Mouse (Mus musculus) heart, embryonic 13.5 days (tissue): ENCODE data around the gene Lrrc1. TPM values are rescaled to one million over a fixed set of nuclear protein-coding genes. Genes with fewer than 3 reads are reported as not detected.
A peak's percentile ranks its signal among the peaks of the same experiment; 100 is the strongest.
"Not testable (repeated sequence)": the region's sequence is repeated elsewhere in the genome, so short reads cannot be mapped to it uniquely, and the experiment has no call there.

Experiments
- ATAC-seq: fragments of 200-750 bp; cut with Nextera tagmentation; 2 replicates; pipeline ENCODE4 v1.8.0; 2017; ENCODE audit warnings: moderate TSS enrichment; ENCODE audit not compliant: insufficient number of reproducible peaks, low FRiP score, low TSS enrichment; ENCODE audit errors: extremely low read depth
- H3K27ac ChIP-seq: fragments of 300-500 bp; sonication (generic); replicated peaks from 2 replicates; pipeline ENCODE4 v1.5.1; 2015; ENCODE audit warnings: moderate library complexity, mild to moderate bottlenecking, inconsistent platforms
- H3K27me3 ChIP-seq: fragments of 300-500 bp; sonication (generic); replicated peaks from 2 replicates; pipeline ENCODE4 v1.6.1; 2015; ENCODE audit warnings: mild to moderate bottlenecking, inconsistent platforms
- H3K36me3 ChIP-seq: fragments of 300-500 bp; sonication (generic); 2 replicates; pipeline ENCODE4 v1.6.1; 2015; ENCODE audit warnings: mild to moderate bottlenecking, inconsistent platforms
- H3K4me1 ChIP-seq: fragments of 300-500 bp; sonication (generic); 2 replicates; pipeline ENCODE4 v1.6.1; 2015; ENCODE audit warnings: inconsistent platforms
- H3K4me2 ChIP-seq: fragments of 300-500 bp; sonication (generic); 2 replicates; pipeline ENCODE4 v1.6.1; 2015; ENCODE audit warnings: inconsistent platforms, mild to moderate bottlenecking, moderate library complexity
- H3K4me3 ChIP-seq: fragments of 300-500 bp; sonication (generic); 2 replicates; pipeline ENCODE4 v1.5.1; 2015; ENCODE audit warnings: moderate library complexity, mild to moderate bottlenecking, inconsistent platforms
- H3K9ac ChIP-seq: fragments of 300-500 bp; sonication (generic); 2 replicates; pipeline ENCODE4 v1.6.1; 2015; ENCODE audit warnings: inconsistent platforms, mild to moderate bottlenecking, moderate library complexity
- H3K9me3 ChIP-seq: fragments of 300-500 bp; sonication (generic); 2 replicates; pipeline ENCODE4 v1.6.1; 2016; ENCODE audit warnings: inconsistent platforms
- WGBS: fragments of 180-500 bp; shearing (Covaris S2); methylation state at CpG from one replicate; pipeline ENCODE4 v1.1.7; 2015; ENCODE audit warnings: mixed read lengths; 5-methylcytosine and 5-hydroxymethylcytosine counted together
- polyA plus RNA-seq: library from polyadenylated mRNA; unstranded; fragments of >200 nt; fragmentation: Nextera tagmentation; extraction: Ambion mirVana; gene quantifications from 2 replicates; pipeline ENCODE4 v1.2.1, GENCODE M21; 2015

Lrrc1 gene
- polyA plus RNA-seq, 1 experiment from 2014 or later = 12.6 TPM

GRCm38 (mm10) chr9:77574996-77575395, 30.3 kb upstream of the Lrrc1 start:
- H3K4me2 ChIP-seq, H3K27me3 ChIP-seq, H3K36me3 ChIP-seq, H3K9ac ChIP-seq, ATAC-seq, H3K4me3 ChIP-seq, H3K27ac ChIP-seq, H3K9me3 ChIP-seq: not testable (repeated sequence)
- 43% methylated on average over 4 of the region's 4 CpGs for WGBS
- H3K4me1 ChIP-seq = peaks cover 14% of the 10 kb centered on the region

- WGBS = 56% methylated on average over 4 of the region's 4 CpGs
These were observed 27.2 kb upstream of the Lrrc1 start for GRCm38 (mm10) chr9:77571851-77572250.

GRCm38 (mm10) chr9:77568789-77569506, 24.3 kb upstream of the Lrrc1 start:
- Histone ChIP-seq H3K9ac (no peak overlapping the region), H3K27me3 (no peaks in the 10 kb centered on the region), H3K36me3 (no peaks in the 10 kb centered on the region), H3K27ac (no peak overlapping the region), H3K4me3 (no peak overlapping the region), H3K4me2 (no peak overlapping the region), H3K9me3 (no peaks in the 10 kb centered on the region), H3K4me1 (peaks cover 9% of the 10 kb centered on the region)
- 49% methylated on average over 13 of the region's 13 CpGs for WGBS
- ATAC-seq = no peak

More at GRCm38 (mm10) chr9:77571851-77572250, 27.2 kb upstream of the Lrrc1 start:
- no peak overlapping the region for H3K9ac ChIP-seq
- H3K4me2 ChIP-seq = no peak overlapping the region
- no peak for ATAC-seq
- no peaks in the 10 kb centered on the region for H3K36me3 ChIP-seq
- H3K27ac ChIP-seq = no peak overlapping the region
- H3K27me3 ChIP-seq = no peaks in the 10 kb centered on the region
- H3K9me3 ChIP-seq = no peaks in the 10 kb centered on the region
- peaks cover 9% of the 10 kb centered on the region for H3K4me1 ChIP-seq
- no peak overlapping the region for H3K4me3 ChIP-seq

- no peaks in the 10 kb centered on the region for H3K36me3 ChIP-seq
- H3K4me2 ChIP-seq = no peak overlapping the region
- ATAC-seq = no peak
- no peak overlapping the region for H3K27ac ChIP-seq
- no peaks in the 10 kb centered on the region for H3K27me3 ChIP-seq
- H3K9me3 ChIP-seq = peaks cover 14% of the 10 kb centered on the region
- no peak overlapping the region for H3K4me3 ChIP-seq
- no peaks in the 10 kb centered on the region for H3K4me1 ChIP-seq
- H3K9ac ChIP-seq = no peak overlapping the region
These were observed 17.2 kb upstream of the Lrrc1 start for GRCm38 (mm10) chr9:77561827-77562226.

GRCm38 (mm10) chr9:77557963-77558362, 13.3 kb upstream of the Lrrc1 start:
- Histone ChIP-seq H3K9me3 (peaks cover 11% of the 10 kb centered on the region), H3K4me2 (no peak overlapping the region), H3K9ac (no peak overlapping the region), H3K27me3 (no peaks in the 10 kb centered on the region; the same call in 1 of the 2 replicates), H3K36me3 (no peaks in the 10 kb centered on the region), H3K27ac (no peak overlapping the region), H3K4me3 (no peak overlapping the region), H3K4me1 (no peaks in the 10 kb centered on the region)
- ATAC-seq = no peak
- WGBS = 53% methylated on average over 3 of the region's 3 CpGs

- no peaks in the 10 kb centered on the region for H3K36me3 ChIP-seq
- 79% methylated on average over 4 of the region's 4 CpGs for WGBS
- no peak overlapping the region for H3K9ac ChIP-seq
- H3K27me3 ChIP-seq = no peaks in the 10 kb centered on the region; the same call in 1 of the 2 replicates
- no peak for ATAC-seq
- no peaks in the 10 kb centered on the region for H3K4me1 ChIP-seq
- no peak overlapping the region for H3K27ac ChIP-seq
- H3K9me3 ChIP-seq = 0 out of 2 replicates have a peak, but pooled peaks cover 5% of the 10 kb centered on the region
- no peak overlapping the region for H3K4me2 ChIP-seq
- H3K4me3 ChIP-seq = no peak overlapping the region
These were observed 12.5 kb upstream of the Lrrc1 start for GRCm38 (mm10) chr9:77557181-77557580.

- WGBS = 54% methylated on average over 9 of the region's 9 CpGs
- Histone ChIP-seq H3K4me3 (no peak overlapping the region), H3K4me2 (no peak overlapping the region), H3K9me3 (no peaks in the 10 kb centered on the region), H3K9ac (no peak overlapping the region), H3K27ac (no peak overlapping the region), H3K4me1 (no peaks in the 10 kb centered on the region), H3K27me3 (no peaks in the 10 kb centered on the region; the same call in 1 of the 2 replicates), H3K36me3 (no peaks in the 10 kb centered on the region)
- ATAC-seq = no peak
These were observed 11.8 kb upstream of the Lrrc1 start for GRCm38 (mm10) chr9:77556435-77556834.

- H3K9me3 ChIP-seq = no peaks in the 10 kb centered on the region
- H3K9ac ChIP-seq = no peak overlapping the region
- H3K4me2 ChIP-seq = no peak overlapping the region
- H3K27ac ChIP-seq = no peak overlapping the region
- 63% methylated on average over 2 of the region's 2 CpGs for WGBS
- no peaks in the 10 kb centered on the region for H3K4me1 ChIP-seq
- no peak overlapping the region for H3K4me3 ChIP-seq
- no peaks in the 10 kb centered on the region; the same call in 1 of the 2 replicates for H3K27me3 ChIP-seq
- no peak for ATAC-seq
- H3K36me3 ChIP-seq = no peaks in the 10 kb centered on the region
These were observed 8.8 kb upstream of the Lrrc1 start for GRCm38 (mm10) chr9:77553465-77553864.

- Histone ChIP-seq H3K36me3 (no peaks in the 10 kb centered on the region), H3K4me1 (no peaks in the 10 kb centered on the region), H3K4me3 (no peak overlapping the region), H3K27ac (no peak overlapping the region), H3K9me3 (no peaks in the 10 kb centered on the region), H3K4me2 (no peak overlapping the region), H3K27me3 (no peaks in the 10 kb centered on the region; the same call in 1 of the 2 replicates), H3K9ac (no peak overlapping the region)
- 55% methylated on average over 7 of the region's 7 CpGs for WGBS
- no peak for ATAC-seq
These were observed 6.4 kb upstream of the Lrrc1 start for GRCm38 (mm10) chr9:77551036-77551512.

- no peaks in the 10 kb centered on the region for H3K27me3 ChIP-seq
- no peak for ATAC-seq
These were observed 1.3 kb upstream of the Lrrc1 start for GRCm38 (mm10) chr9:77546010-77546409.

GRCm38 (mm10) chr9:77545068-77545421, 375 bp upstream of the Lrrc1 start:
- ATAC-seq = no peak
- H3K4me2 ChIP-seq = peak overlapping the region; percentile 98
- WGBS = under 1% methylated on average over 17 of the region's 17 CpGs

More at GRCm38 (mm10) chr9:77546010-77546409, 1.3 kb upstream of the Lrrc1 start:
- Histone ChIP-seq H3K4me2 (no peak overlapping the region), H3K27ac (no peak overlapping the region), H3K9ac (no peak overlapping the region), H3K4me3 (no peak overlapping the region), H3K9me3 (no peaks in the 10 kb centered on the region), H3K36me3 (no peaks in the 10 kb centered on the region), H3K4me1 (peaks cover 25% of the 10 kb centered on the region)
- 46% methylated on average over 3 of the region's 3 CpGs for WGBS

More at GRCm38 (mm10) chr9:77545068-77545421, 375 bp upstream of the Lrrc1 start:
- Histone ChIP-seq H3K4me3 (peak overlapping the region; percentile 93), H3K9ac (peak overlapping the region; percentile 92), H3K27ac (peak overlapping the region; percentile 82), H3K27me3 (no peaks in the 10 kb centered on the region), H3K4me1 (peaks cover 25% of the 10 kb centered on the region), H3K9me3 (no peaks in the 10 kb centered on the region), H3K36me3 (no peaks in the 10 kb centered on the region)
